Mouse (Mus musculus) CH12.LX (cell line): ENCODE measurements around the gene Gm9821. TPM values are rescaled to one million over a fixed set of nuclear protein-coding genes. Genes with fewer than 3 reads are reported as not detected.

Source experiments
- DNase-seq: peaks from one replicate; pipeline ENCODE4 v3.0.0-alpha.2; 2013; ENCODE audit errors: extremely low read depth
- H3K27ac ChIP-seq: 2 replicates; pipeline ENCODE4 v1.5.1; 2012; ENCODE audit warnings: low read depth, mild to moderate bottlenecking, control low read depth, moderate library complexity; ENCODE audit not compliant: insufficient read depth
- H3K27me3 ChIP-seq: replicated peaks from 2 replicates; pipeline ENCODE3; 2012; ENCODE audit warnings: inconsistent platforms
- H3K36me3 ChIP-seq, 2 experiments: replicated peaks in 1 of 2; 2 replicates each; pipeline versions ENCODE3 to v1.6.1; 2012; ENCODE audit warnings: inconsistent platforms in 1 of 2, low read length in 1 of 2, mild to moderate bottlenecking in 1 of 2, mixed read lengths in 1 of 2, moderate library complexity in 1 of 2; ENCODE audit not compliant: control insufficient read depth in 1 of 2, insufficient read depth in 1 of 2
- H3K4me1 ChIP-seq, 2 experiments: 2 replicates each; pipeline ENCODE4 v1.6.1; 2012; ENCODE audit warnings: inconsistent platforms in 1 of 2, moderate library complexity in 1 of 2; ENCODE audit not compliant: insufficient read depth in 2 of 2, control insufficient read depth in 1 of 2
- H3K4me2 ChIP-seq: 2 replicates; pipeline ENCODE4 v1.6.1; 2012; ENCODE audit warnings: low read depth, mild to moderate bottlenecking, control low read depth; ENCODE audit not compliant: poor library complexity, insufficient read depth, severe bottlenecking
- H3K4me3 ChIP-seq, 3 experiments: fragments of 150-350 bp in 1 of 3; sonication (generic) in 1 of 3; replicated peaks in 1 of 3; 2 replicates each; pipeline versions ENCODE3 to v1.5.1; 2011 to 2012; ENCODE audit warnings: low read depth in 2 of 3, low read length in 2 of 3, mild to moderate bottlenecking in 2 of 3, moderate library complexity in 2 of 3, control low read depth in 1 of 3, improper control_type of control experiment in 1 of 3, inconsistent platforms in 1 of 3, mixed read lengths in 1 of 3; ENCODE audit not compliant: poor library complexity in 1 of 3
- H3K79me2 ChIP-seq: replicated peaks from 2 replicates; pipeline ENCODE4 v1.6.1; 2012; ENCODE audit warnings: mild to moderate bottlenecking, moderate library complexity; ENCODE audit not compliant: control insufficient read depth, poor library complexity, insufficient read depth, severe bottlenecking; ENCODE audit errors: extremely low read depth
- H3K9ac ChIP-seq: 2 replicates; pipeline ENCODE4 v1.6.1; 2012; ENCODE audit warnings: low read depth, mild to moderate bottlenecking, control low read depth, moderate library complexity; ENCODE audit not compliant: insufficient read depth
- H3K9me3 ChIP-seq: replicated peaks from 2 replicates; pipeline ENCODE3; 2012; ENCODE audit warnings: low read length, inconsistent platforms, mixed read lengths
- BHLHE40 ChIP-seq: IDR thresholded peaks from 2 replicates; pipeline ENCODE4 v1.6.1; 2011; ENCODE audit warnings: mild to moderate bottlenecking, low read depth, low read length, improper control_type of control experiment
- CHD1 ChIP-seq: IDR thresholded peaks from 2 replicates; pipeline ENCODE4 v1.6.1; 2012; ENCODE audit warnings: low read depth, low read length, improper control_type of control experiment, inconsistent platforms
- E2F4 ChIP-seq: IDR thresholded peaks from 2 replicates; pipeline ENCODE4 v1.6.1; 2011; ENCODE audit warnings: low read depth, low read length, improper control_type of control experiment; ENCODE audit not compliant: insufficient replicate concordance
- GABPA ChIP-seq: IDR thresholded peaks from 2 replicates; pipeline ENCODE4 v1.6.1; 2012; ENCODE audit warnings: low read depth, low read length, improper control_type of control experiment, inconsistent platforms; ENCODE audit not compliant: insufficient replicate concordance
- HCFC1 ChIP-seq: IDR thresholded peaks from 2 replicates; pipeline ENCODE4 v1.6.1; 2012; ENCODE audit warnings: low read depth, mild to moderate bottlenecking, inconsistent platforms, low read length, improper control_type of control experiment
- IRF4 ChIP-seq: IDR thresholded peaks from 2 replicates; pipeline ENCODE4 v1.6.1; 2014; ENCODE audit warnings: low read depth, mild to moderate bottlenecking, inconsistent platforms, low read length, improper control_type of control experiment
- JUND ChIP-seq: conservative IDR thresholded peaks from 2 replicates; pipeline ENCODE4 v1.6.1; 2011; ENCODE audit warnings: low read depth, low read length, improper control_type of control experiment
- KAT2A ChIP-seq: IDR thresholded peaks from 2 replicates; pipeline ENCODE4 v1.6.1; 2012; ENCODE audit warnings: low read length, improper control_type of control experiment, inconsistent platforms; ENCODE audit not compliant: insufficient replicate concordance
- MAX ChIP-seq: IDR thresholded peaks from 2 replicates; pipeline ENCODE4 v1.6.1; 2011; ENCODE audit warnings: low read length, improper control_type of control experiment
- MAZ ChIP-seq: IDR thresholded peaks from 2 replicates; pipeline ENCODE4 v1.6.1; 2012; ENCODE audit warnings: low read depth, mild to moderate bottlenecking, inconsistent platforms, low read length, improper control_type of control experiment, moderate library complexity
- MEF2A ChIP-seq: IDR thresholded peaks from 2 replicates; pipeline ENCODE4 v1.6.1; 2014; ENCODE audit warnings: low read depth, mild to moderate bottlenecking, inconsistent platforms, low read length, improper control_type of control experiment, borderline replicate concordance
- NELFE ChIP-seq: IDR thresholded peaks from 2 replicates; pipeline ENCODE4 v1.6.1; 2011; ENCODE audit warnings: low read depth, low read length, improper control_type of control experiment
- NRF1 ChIP-seq: IDR thresholded peaks from 2 replicates; pipeline ENCODE4 v1.6.1; 2014; ENCODE audit warnings: low read depth, mild to moderate bottlenecking, inconsistent platforms, low read length, improper control_type of control experiment, moderate library complexity
- POLR2AphosphoS2 ChIP-seq: IDR thresholded peaks from 2 replicates; pipeline ENCODE4 v1.6.1; 2011; ENCODE audit warnings: low read depth, low read length, improper control_type of control experiment
- SIN3A ChIP-seq: IDR thresholded peaks from 2 replicates; pipeline ENCODE4 v1.6.1; 2012; ENCODE audit warnings: low read length, improper control_type of control experiment, inconsistent platforms
- UBTF ChIP-seq: IDR thresholded peaks from 2 replicates; pipeline ENCODE4 v1.6.1; 2012; ENCODE audit warnings: low read depth, mild to moderate bottlenecking, inconsistent platforms, low read length, improper control_type of control experiment, moderate library complexity
- USF2 ChIP-seq: conservative IDR thresholded peaks from 2 replicates; pipeline ENCODE4 v1.6.1; 2011; ENCODE audit warnings: low read depth, low read length, improper control_type of control experiment
- ZC3H11A ChIP-seq: IDR thresholded peaks from 2 replicates; pipeline ENCODE4 v1.6.1; 2012; ENCODE audit warnings: low read depth, mild to moderate bottlenecking, inconsistent platforms, low read length, improper control_type of control experiment
- ZKSCAN1 ChIP-seq: IDR thresholded peaks from 2 replicates; pipeline ENCODE4 v1.6.1; 2012; ENCODE audit warnings: low read depth, inconsistent platforms, low read length, improper control_type of control experiment, borderline replicate concordance
- ZMIZ1 ChIP-seq: IDR thresholded peaks from 2 replicates; pipeline ENCODE4 v1.6.1; 2012; ENCODE audit warnings: low read depth, mild to moderate bottlenecking, inconsistent platforms, low read length, improper control_type of control experiment
- dilution Hi-C: fragments of 300-500 bp; cut with MboI; formaldehyde crosslinking; loops from 2 replicates; pipeline ENCODE4 v1.14.3; 2020; ENCODE audit warnings: low sequenced_read_pairs; ENCODE audit not compliant: extremely low pct_unique_long_range_greater_than_20kb, extremely low pct_ligation_motif_present
- in situ Hi-C: fragments of 300-500 bp; cut with MboI; formaldehyde crosslinking; loops from 3 replicates; pipeline ENCODE4 v1.14.3; 2019; ENCODE audit warnings: low sequenced_read_pairs, low pct_ligation_motif_present, low pct_unique_long_range_greater_than_20kb, mixed read lengths
- polyA plus RNA-seq: library from polyadenylated mRNA; unstranded; fragments of >175 nt; gene quantifications from 2 replicates; pipeline ENCODE4 v1.2.1, GENCODE M21; 2012; ENCODE audit warnings: low read depth; ENCODE audit not compliant: insufficient read length
- total RNA-seq, 2 experiments: library from RNA; depleted of rRNA; stranded (reverse); fragments of 300-350 nt in 1 of 2; fragments of >200 nt in 1 of 2; gene quantifications; 2 replicates each; pipeline ENCODE4 v1.2.3; 2012 to 2014

Gene Gm9821
- total and polyA plus RNA-seq, 3 experiments: 0.25 to 3.8 TPM; not detected in 1

DNA sequence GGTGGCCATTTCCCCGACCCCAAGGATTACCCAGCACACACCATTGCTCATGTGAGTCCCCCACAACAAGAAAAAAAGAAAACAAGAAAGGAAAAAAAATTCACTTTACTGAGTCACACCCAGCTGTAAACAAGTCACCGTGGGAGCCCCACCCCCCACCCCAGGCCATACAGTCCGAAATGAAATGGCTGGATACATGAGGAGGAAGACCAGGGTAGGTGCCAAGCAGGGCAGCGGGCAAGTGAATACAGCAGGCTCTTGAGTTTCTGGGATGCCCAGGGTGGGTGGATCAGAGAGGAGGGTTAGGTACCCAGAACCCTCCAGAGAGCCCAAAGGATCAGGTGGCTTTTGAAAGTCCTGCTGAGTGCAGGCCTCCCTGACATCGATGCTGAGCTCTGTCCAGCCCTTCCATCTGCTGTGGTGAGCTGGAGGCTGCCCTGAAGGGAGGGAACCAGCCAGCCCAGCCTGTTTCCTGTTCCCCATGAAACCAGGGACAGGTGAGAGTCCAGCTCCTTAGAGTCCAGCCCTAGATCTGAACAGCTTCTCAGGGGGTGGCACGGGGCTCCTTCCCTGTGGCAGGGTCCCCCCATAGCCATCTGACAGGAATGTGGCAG lies 12.7 kb upstream of the Gm9821 start:
- no peak overlapping the region for H3K4me2 ChIP-seq
- no peaks in the 10 kb centered on the region for H3K79me2 ChIP-seq
- dilution Hi-C loops: no loop called here
- no peaks in the 10 kb centered on the region for H3K9me3 ChIP-seq
- no peak for DNase-seq
- H3K4me3 ChIP-seq: no peak overlapping the region
- no peaks in the 10 kb centered on the region for H3K27me3 ChIP-seq
- H3K9ac ChIP-seq: no peak overlapping the region
- in situ Hi-C loops: no loop called here
- no peak overlapping the region for H3K27ac ChIP-seq
- H3K36me3 ChIP-seq: peaks cover 67 to 94% of the 10 kb centered on the region in 2 experiments
- TF ChIP-seq CHD1 (no peak), MAX (no peak), ZKSCAN1 (no peak), SIN3A (no peak), NRF1 (no peak), GABPA (no peak), BHLHE40 (no peak), USF2 (no peak), MAZ (no peak), E2F4 (no peak), KAT2A (no peak), UBTF (no peak), HCFC1 (no peak), MEF2A (no peak), NELFE (no peak), ZC3H11A (no peak), JUND (no peak)
- H3K4me1 ChIP-seq: peaks cover 0 to 23% of the 10 kb centered on the region in 2 experiments; a peak in 2 of 4 replicates

DNA sequence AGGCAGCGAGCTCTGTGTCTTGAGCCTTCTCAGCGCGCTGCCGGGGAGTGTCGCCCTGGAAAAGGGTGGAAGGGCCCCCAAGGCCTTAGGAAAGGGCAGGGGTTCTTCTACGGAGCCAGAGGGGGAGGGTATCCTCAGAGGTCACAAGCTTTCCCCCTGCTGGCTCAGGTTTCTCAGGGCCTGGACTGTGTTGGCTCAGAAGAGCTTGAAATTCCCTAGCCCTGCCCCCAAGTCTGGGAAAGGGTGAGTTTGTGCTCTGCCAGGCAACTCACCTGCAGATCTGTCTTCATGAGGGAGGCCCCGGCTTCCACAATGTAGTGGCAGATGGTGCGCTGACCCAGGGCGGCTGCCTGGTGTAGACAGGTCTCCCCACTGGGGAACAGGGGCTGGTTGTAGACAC lies 12.0 kb upstream of the Gm9821 start:
- DNase-seq: no peak
- Histone ChIP-seq H3K27ac (no peak overlapping the region), H3K27me3 (no peaks in the 10 kb centered on the region), H3K4me3 (no peak overlapping the region), H3K4me2 (no peak overlapping the region), H3K9ac (no peak overlapping the region), H3K9me3 (no peaks in the 10 kb centered on the region), H3K79me2 (no peaks in the 10 kb centered on the region), H3K4me1 (peaks cover 0 to 23% of the 10 kb centered on the region in 2 experiments; a peak in 2 of 4 replicates), H3K36me3 (peaks cover 67 to 94% of the 10 kb centered on the region in 2 experiments)
- dilution Hi-C loops: no loop called here
- TF ChIP-seq NRF1 (no peak), POLR2AphosphoS2 (no peak), BHLHE40 (no peak), IRF4 (no peak), SIN3A (no peak), MAX (no peak), NELFE (no peak), MAZ (no peak), MEF2A (no peak), E2F4 (no peak), GABPA (no peak), ZMIZ1 (no peak)
- in situ Hi-C loops: no loop called here
